8 mouse cellular contexts compared by ENCODE assay signal in genomic region chr5:112214419-112214818, GRCm38 (mm10). TPM values are rescaled to one million over a fixed set of nuclear protein-coding genes. Genes with fewer than 3 reads are reported as not detected.
DNase-seq lines count a peak whose midpoint lies in the region; ATAC-seq and TF ChIP-seq lines count a peak whose summit lies in the region.

No protein-coding gene starts in this region.

- WGBS in bone marrow, adult 2 months: under 1% methylated on average over 10 of the region's 10 CpGs
- WGBS in forebrain, embryonic 15.5 days: under 1% methylated on average over 10 of the region's 10 CpGs
- WGBS in limb, embryonic 12.5 days: 7% methylated on average over 10 of the region's 10 CpGs
- WGBS in midbrain, embryonic 15.5 days: under 1% methylated on average over 10 of the region's 10 CpGs

- H3K36me3 ChIP-seq in forebrain, embryonic 15.5 days: peaks cover 12% of the 10 kb centered on the region
- H3K36me3 ChIP-seq in limb, embryonic 12.5 days: peaks cover 3% of the 10 kb centered on the region; the same call in 1 of the 2 replicates
- H3K36me3 ChIP-seq in midbrain, embryonic 15.5 days (replicated peaks): peaks cover under 1% of the 10 kb centered on the region; the same call in 1 of the 2 replicates

- H3K27me3 ChIP-seq in forebrain, embryonic 15.5 days: no peaks in the 10 kb centered on the region
- peaks cover 28% of the 10 kb centered on the region for H3K27me3 ChIP-seq in limb, embryonic 12.5 days
- no peaks in the 10 kb centered on the region for H3K27me3 ChIP-seq in midbrain, embryonic 15.5 days (replicated peaks)

- intact Hi-C loops in heart, postnatal 25 days (cut with DNase I): loop anchor here (2.0 kb wide), 1 partner anchor 214 kb away; no protein-coding TSS in a partner anchor

- peak; percentile 39 for ATAC-seq in forebrain, embryonic 15.5 days (replicated peaks)
- no peak for ATAC-seq in limb, embryonic 12.5 days (ENCODE audit: insufficient number of reproducible peaks, insufficient read depth, low FRiP score, low TSS enrichment, low read depth)
- ATAC-seq in midbrain, embryonic 15.5 days (replicated peaks): peak; percentile 40

- H3K9me3 ChIP-seq in forebrain, embryonic 15.5 days: no peaks in the 10 kb centered on the region
- H3K9me3 ChIP-seq in limb, embryonic 12.5 days: no peaks in the 10 kb centered on the region
- no peaks in the 10 kb centered on the region for H3K9me3 ChIP-seq in midbrain, embryonic 15.5 days

- no peak overlapping the region for H3K27ac ChIP-seq in bone marrow, adult 2 months (ENCODE audit: control insufficient read depth, insufficient read depth, low read depth, low read length, poor library complexity)
- H3K27ac ChIP-seq in forebrain, embryonic 15.5 days (replicated peaks): peak overlapping the region; percentile 72
- H3K27ac ChIP-seq in limb, embryonic 12.5 days: no peak overlapping the region
- peak overlapping the region; percentile 83 for H3K27ac ChIP-seq in midbrain, embryonic 15.5 days

- H3K4me1 ChIP-seq in bone marrow, adult 2 months (ENCODE audit: control insufficient read depth, insufficient read depth, low read length): no peaks in the 10 kb centered on the region
- peaks cover 50% of the 10 kb centered on the region for H3K4me1 ChIP-seq in forebrain, embryonic 15.5 days
- peaks cover 18% of the 10 kb centered on the region for H3K4me1 ChIP-seq in limb, embryonic 12.5 days (replicated peaks)
- H3K4me1 ChIP-seq in midbrain, embryonic 15.5 days: peaks cover 72% of the 10 kb centered on the region

- H3K4me2 ChIP-seq in forebrain, embryonic 15.5 days (replicated peaks): peak overlapping the region; percentile 12; the same call in 1 of the 2 replicates
- peak overlapping the region; percentile 28; the same call in 1 of the 2 replicates for H3K4me2 ChIP-seq in limb, embryonic 12.5 days
- H3K4me2 ChIP-seq in midbrain, embryonic 15.5 days: 0 out of 2 replicates have a peak overlapping the region, but pooled peaks have one; percentile 23

- no peak for TF ChIP-seq POLR2A in bone marrow, adult 2 months (IDR thresholded peaks at IDR 0.05; ENCODE audit: borderline replicate concordance, control insufficient read depth, low read depth, low read length)

- no peak overlapping the region for H3K4me3 ChIP-seq in bone marrow, adult 2 months (replicated peaks; ENCODE audit: control insufficient read depth, low read depth, low read length)
- H3K4me3 ChIP-seq in forebrain, embryonic 15.5 days: no peak overlapping the region
- no peak overlapping the region for H3K4me3 ChIP-seq in limb, embryonic 12.5 days (replicated peaks)
- no peak overlapping the region for H3K4me3 ChIP-seq in midbrain, embryonic 15.5 days

- TF ChIP-seq CTCF in bone marrow, adult 2 months (IDR thresholded peaks at IDR 0.05; ENCODE audit: control insufficient read depth, insufficient read depth, low read length): peak; percentile 78

- H3K9ac ChIP-seq in forebrain, embryonic 15.5 days (replicated peaks): 0 out of 2 replicates have a peak overlapping the region, but pooled peaks have one; percentile 20
- 0 out of 2 replicates have a peak overlapping the region, but pooled peaks have one; percentile 34 for H3K9ac ChIP-seq in limb, embryonic 12.5 days (replicated peaks)
- H3K9ac ChIP-seq in midbrain, embryonic 15.5 days: no peak overlapping the region; the same call in 1 of the 2 replicates

- peak; percentile 37 to 66 for DNase-seq in heart, adult 18-20 months
- no peak for DNase-seq in heart, postnatal 25 days (ENCODE audit: low spot score)
- DNase-seq in hindlimb bud, embryonic 11.5 days (ENCODE audit: extremely low spot score, low read depth, low spot score): peak; percentile 50
- DNase-seq in testis, postnatal 10 days (ENCODE audit: low spot score): peak; percentile 72

RNA-seq across cellular contexts. Expression of gene Cryba4, which starts 37.9 kb away (rescaled TPM):
- 1 to 10 TPM; 5.7 to 6.6 TPM for total RNA-seq in heart, adult 18-20 months (2021)
- 10 to 100 TPM in 1 of 2 experiments, 1 to 10 TPM in 1; 8.9 to 10.3 TPM for total RNA-seq in heart, postnatal 25 days (2021)
- polyA plus RNA-seq in bone marrow, adult 2 months (2011; ENCODE audit: insufficient read depth, insufficient read length, low replicate concordance, missing spikeins): 3.4 TPM in 1 of 2 replicates, not detected in the other
- polyA plus RNA-seq in forebrain, embryonic 15.5 days (2015; fragmentation: Nextera tagmentation; extraction: Ambion mirVana): 1.6 and 1.8 TPM in 2 replicates
- polyA plus RNA-seq in limb, embryonic 12.5 days (2016; fragmentation: Nextera tagmentation; extraction: Ambion mirVana): 0.59 and 0.64 TPM in 2 replicates
- polyA plus RNA-seq in midbrain, embryonic 15.5 days (2015; fragmentation: Nextera tagmentation; extraction: Ambion mirVana): 0.93 and 1.4 TPM in 2 replicates

RNA-seq across cellular contexts. Expression of gene Crybb1, which starts 41.2 kb away (rescaled TPM):
- 1 to 10 TPM; 2.0 to 3.1 TPM for total RNA-seq in heart, adult 18-20 months (2021)
- total RNA-seq in heart, postnatal 25 days (2021): 1 to 10 TPM; 2.5 to 2.9 TPM
- polyA plus RNA-seq in bone marrow, adult 2 months (2011; ENCODE audit: insufficient read depth, insufficient read length, low replicate concordance, missing spikeins): not detected in 2 replicates
- polyA plus RNA-seq in forebrain, embryonic 15.5 days (2015; fragmentation: Nextera tagmentation; extraction: Ambion mirVana): 5.4 and 5.5 TPM in 2 replicates
- polyA plus RNA-seq in limb, embryonic 12.5 days (2016; fragmentation: Nextera tagmentation; extraction: Ambion mirVana): 0.28 and 0.67 TPM in 2 replicates
- polyA plus RNA-seq in midbrain, embryonic 15.5 days (2015; fragmentation: Nextera tagmentation; extraction: Ambion mirVana): 4.3 and 4.8 TPM in 2 replicates

Comparison
In these comparisons a context has a peak if more than half of its experiments do, and no peak if none do; other contexts are left out.
1. H3K27ac ChIP-seq: peak in forebrain, embryonic 15.5 days (single experiment) and midbrain, embryonic 15.5 days (single experiment); none in bone marrow, adult 2 months (single experiment) and limb, embryonic 12.5 days (single experiment).
2. Peak in every context shown above with its lines, with median percentiles within 50 percentile points of each other: H3K4me2 ChIP-seq.